In the genomic region with DNA sequence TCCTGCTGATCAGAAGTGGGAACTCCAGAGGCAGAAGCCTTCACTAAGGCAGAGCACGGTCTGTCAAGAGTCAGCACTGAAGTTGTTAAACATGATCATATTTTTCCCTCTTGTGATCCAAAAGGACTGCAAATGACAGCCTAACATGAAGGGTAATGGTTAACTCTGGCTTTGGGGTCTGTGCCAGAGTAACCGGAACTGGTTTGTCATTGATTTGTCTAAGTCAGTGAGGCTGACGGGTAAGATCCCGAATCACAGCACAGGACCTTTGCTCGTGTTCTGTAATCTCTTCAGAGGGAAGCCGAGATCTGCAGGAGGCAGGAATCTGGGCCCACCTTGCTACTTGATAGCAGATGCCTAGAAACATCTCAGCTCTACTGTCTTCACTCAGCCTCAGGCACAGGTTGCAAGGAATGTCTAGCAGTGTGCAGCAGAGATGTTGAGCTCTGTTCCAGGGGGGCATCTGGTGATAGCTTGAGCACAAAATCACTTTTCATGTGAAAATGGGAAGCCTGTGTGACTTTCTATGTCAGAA, we compare ENCODE assay signal across 14 mouse cellular contexts. TPM values are rescaled to one million over a fixed set of nuclear protein-coding genes. Genes with fewer than 3 reads are reported as not detected.
DNase-seq lines count a peak whose midpoint lies in the region; ATAC-seq and TF ChIP-seq lines count a peak whose summit lies in the region.
"Had no signal": no experiment of that assay in that cellular context is flagged by ENCODE, and none has a peak within 500 bp of the region (broad histone marks: within the 10 kb centered on the region; RNA-seq: fewer than 3 reads in every experiment).

No protein-coding gene starts in this region.

- H3K27ac ChIP-seq in heart, embryonic 15.5 days, result no peak overlapping the region
- H3K27ac ChIP-seq in heart, embryonic 10.5 days, result no peak overlapping the region
- H3K27ac ChIP-seq in intestine, postnatal 0 days (ENCODE audit: low read depth, low read length), result no peak overlapping the region; the same call in 1 of the 2 replicates
- peak overlapping the region; percentile 25; the same call in 1 of the 2 replicates for H3K27ac ChIP-seq in liver, embryonic 11.5 days (ENCODE audit: low read depth, low read length)
- H3K27ac ChIP-seq: embryonic facial prominence, embryonic 12.5 days; heart, adult 2 months; hindbrain, embryonic 15.5 days had no signal

- ATAC-seq in heart, embryonic 15.5 days (replicated peaks; ENCODE audit: insufficient number of reproducible peaks, insufficient read depth, low FRiP score, low read depth), result no peak
- no peak for ATAC-seq in intestine, postnatal 0 days
- ATAC-seq in liver, embryonic 11.5 days (replicated peaks; ENCODE audit: low FRiP score), result no peak
- ATAC-seq in monocyte, adult 5-6 weeks (replicated peaks; ENCODE audit: insufficient number of reproducible peaks, low FRiP score, low TSS enrichment, poor library complexity, severe bottlenecking), result no peak
- ATAC-seq: forebrain, embryonic 16.5 days had no signal

- peak overlapping the region; percentile 37; the same call in 1 of the 2 replicates for H3K9ac ChIP-seq in heart, embryonic 15.5 days
- H3K9ac ChIP-seq in intestine, postnatal 0 days (ENCODE audit: low read depth, low read length), result 0 out of 2 replicates have a peak overlapping the region, but pooled peaks have one; percentile 18
- H3K9ac ChIP-seq in liver, embryonic 11.5 days (ENCODE audit: low read depth, low read length), result no peak overlapping the region
- H3K9ac ChIP-seq: embryonic facial prominence, embryonic 12.5 days; hindbrain, embryonic 15.5 days had no signal

- H3K4me1 ChIP-seq in heart, embryonic 15.5 days (replicated peaks), result peaks cover 36% of the 10 kb centered on the region
- H3K4me1 ChIP-seq in heart, embryonic 10.5 days, result peaks cover 41% of the 10 kb centered on the region
- H3K4me1 ChIP-seq in E14TG2a.4 (replicated peaks; ENCODE audit: low read depth, low read length), result peaks cover 80% of the 10 kb centered on the region
- H3K4me1 ChIP-seq in intestine, postnatal 0 days (replicated peaks; ENCODE audit: control insufficient read depth, insufficient read depth, low read length), result peaks cover 7% of the 10 kb centered on the region; the same call in 1 of the 2 replicates
- H3K4me1 ChIP-seq in liver, embryonic 11.5 days (replicated peaks; ENCODE audit: control insufficient read depth, insufficient read depth, low read length), result peaks cover 46% of the 10 kb centered on the region

- DNase-seq in heart, embryonic 10.5 days (ENCODE audit: low spot score), result no peak
- DNase-seq in liver, embryonic 11.5 days (ENCODE audit: low spot score), result no peak
- DNase-seq in frontal cortex, postnatal 36 days (ENCODE audit: low spot score in 2 of 2), result no peak
- DNase-seq in left cerebral cortex, postnatal 25 days (ENCODE audit: low spot score in 2 of 2), result no peak
- DNase-seq: adrenal gland, postnatal 36 days; thymus, postnatal 4 days had no signal

- H3K4me2 ChIP-seq in heart, embryonic 15.5 days, result no peak overlapping the region
- no peak overlapping the region for H3K4me2 ChIP-seq in intestine, postnatal 0 days (replicated peaks; ENCODE audit: low read depth)
- H3K4me2 ChIP-seq in liver, embryonic 11.5 days, result peak overlapping the region; percentile 78
- H3K4me2 ChIP-seq: embryonic facial prominence, embryonic 12.5 days had no signal

- no peak overlapping the region for H3K4me3 ChIP-seq in heart, embryonic 15.5 days
- H3K4me3 ChIP-seq in heart, embryonic 10.5 days, result no peak overlapping the region
- peak overlapping the region; percentile 95 for H3K4me3 ChIP-seq in E14TG2a.4 (replicated peaks; ENCODE audit: low read length)
- H3K4me3 ChIP-seq in intestine, postnatal 0 days (ENCODE audit: low read depth, low read length), result no peak overlapping the region
- peak overlapping the region; percentile 17 for H3K4me3 ChIP-seq in liver, embryonic 11.5 days (ENCODE audit: low read depth, low read length)
- H3K4me3 ChIP-seq: embryonic facial prominence, embryonic 12.5 days; heart, adult 2 months had no signal

- no peaks in the 10 kb centered on the region for H3K36me3 ChIP-seq in heart, embryonic 15.5 days
- peaks cover 5% of the 10 kb centered on the region; the same call in 1 of the 2 replicates for H3K36me3 ChIP-seq in heart, embryonic 10.5 days
- H3K36me3 ChIP-seq in E14TG2a.4 (ENCODE audit: insufficient read depth, low read length), result peaks cover 17% of the 10 kb centered on the region
- H3K36me3 ChIP-seq in intestine, postnatal 0 days (ENCODE audit: control insufficient read depth, insufficient read depth), result no peaks in the 10 kb centered on the region
- H3K36me3 ChIP-seq in liver, embryonic 11.5 days (ENCODE audit: control insufficient read depth, insufficient read depth, low read length), result peaks cover 3% of the 10 kb centered on the region; the same call in 1 of the 2 replicates
- H3K36me3 ChIP-seq: embryonic facial prominence, embryonic 12.5 days; hindbrain, embryonic 15.5 days had no signal

- no peak for TF ChIP-seq CTCF in E14TG2a.4 (conservative IDR thresholded peaks at IDR 0.05; ENCODE audit: low read length)
- no peak for TF ChIP-seq CTCF in intestine, postnatal 0 days (IDR thresholded peaks at IDR 0.05; ENCODE audit: low read depth)

- WGBS in heart, embryonic 15.5 days, result 54% methylated on average over 6 of the region's 6 CpGs
- WGBS in heart, embryonic 10.5 days, result 59% methylated on average over 6 of the region's 6 CpGs
- WGBS in intestine, postnatal 0 days, result 26% methylated on average over 6 of the region's 6 CpGs
- 60% methylated on average over 6 of the region's 6 CpGs for WGBS in liver, embryonic 11.5 days

- no peaks in the 10 kb centered on the region for H3K9me3 ChIP-seq in heart, embryonic 15.5 days (replicated peaks)
- no peaks in the 10 kb centered on the region for H3K9me3 ChIP-seq in heart, embryonic 10.5 days
- no peaks in the 10 kb centered on the region for H3K9me3 ChIP-seq in E14TG2a.4 (ENCODE audit: low read length)
- no peaks in the 10 kb centered on the region for H3K9me3 ChIP-seq in intestine, postnatal 0 days (ENCODE audit: control insufficient read depth)
- no peaks in the 10 kb centered on the region for H3K9me3 ChIP-seq in liver, embryonic 11.5 days (ENCODE audit: control insufficient read depth, low read length)
- H3K9me3 ChIP-seq: embryonic facial prominence, embryonic 12.5 days; hindbrain, embryonic 15.5 days had no signal

- intact Hi-C loops in left cerebral cortex, postnatal 25 days (cut with DNase I), result loop anchor here (2.0 to 10.0 kb wide), 4 partner anchors 37 to 530 kb away; a partner anchor contains a TSS

- no peaks in the 10 kb centered on the region for H3K27me3 ChIP-seq in heart, embryonic 15.5 days
- H3K27me3 ChIP-seq in heart, embryonic 10.5 days (ENCODE audit: insufficient read depth, poor library complexity, severe bottlenecking), result no peaks in the 10 kb centered on the region
- no peaks in the 10 kb centered on the region for H3K27me3 ChIP-seq in E14TG2a.4 (ENCODE audit: insufficient read depth, low read length)
- H3K27me3 ChIP-seq in intestine, postnatal 0 days (replicated peaks; ENCODE audit: control insufficient read depth, insufficient read depth, low read length), result no peaks in the 10 kb centered on the region
- no peaks in the 10 kb centered on the region for H3K27me3 ChIP-seq in liver, embryonic 11.5 days (replicated peaks; ENCODE audit: control insufficient read depth, insufficient read depth, low read length)
- H3K27me3 ChIP-seq: embryonic facial prominence, embryonic 12.5 days; hindbrain, embryonic 15.5 days had no signal

RNA-seq across cellular contexts. Expression of a gene that starts 2.8 kb away (rescaled TPM):
- polyA plus RNA-seq in heart, embryonic 15.5 days (2015; fragmentation: Nextera tagmentation; extraction: Ambion mirVana), result 9.5 and 14.1 TPM in 2 replicates
- polyA plus RNA-seq in heart, embryonic 10.5 days (2016; fragmentation: Nextera tagmentation; extraction: Ambion mirVana), result 18.7 and 19.0 TPM in 2 replicates
- polyA plus RNA-seq in intestine, postnatal 0 days (2015; fragmentation: Nextera tagmentation; extraction: Ambion mirVana), result 6.6 and 7.0 TPM in 2 replicates
- 19.6 and 23.0 TPM in 2 replicates for polyA plus RNA-seq in liver, embryonic 11.5 days (2014; fragmentation: Nextera tagmentation; extraction: Ambion mirVana)
- total RNA-seq in monocyte, adult 5-6 weeks (2017), result 34.1 to 46.7 TPM (median 39.5 TPM) in 3 replicates
- 10 to 100 TPM; 40.7 to 41.0 TPM for total RNA-seq in left cerebral cortex, postnatal 25 days (2021)

Comparison
In these comparisons a context has a peak if more than half of its experiments do, and no peak if none do; other contexts are left out.
1. H3K4me3 ChIP-seq: peak in E14TG2a.4 (single experiment) and liver, embryonic 11.5 days (single experiment); none in heart, embryonic 15.5 days (single experiment), heart, embryonic 10.5 days (single experiment) and intestine, postnatal 0 days (single experiment).